Mouse (Mus musculus) cerebellum, adult (tissue): Measurements from ENCODE around the gene Gm9936.
"Not testable (repeated sequence)": the region's sequence is repeated elsewhere in the genome, so short reads cannot be mapped to it uniquely, and the experiment has no call there.

Experiments used
- ATAC-seq: cut with Nextera tagmentation; 2 replicates; pipeline ENCODE4 v1.9.2; 2017; ENCODE audit warnings: mild to moderate bottlenecking, moderate library complexity, mixed read lengths; ENCODE audit not compliant: insufficient number of reproducible peaks, low FRiP score, low TSS enrichment

Gm9936 gene

GRCm38 (mm10) chr5:114858582-114858981 is at the start of gene Gm9936:
Gm9936 (minus strand) TSS chr5:114858682.
- no peak for ATAC-seq

DNA sequence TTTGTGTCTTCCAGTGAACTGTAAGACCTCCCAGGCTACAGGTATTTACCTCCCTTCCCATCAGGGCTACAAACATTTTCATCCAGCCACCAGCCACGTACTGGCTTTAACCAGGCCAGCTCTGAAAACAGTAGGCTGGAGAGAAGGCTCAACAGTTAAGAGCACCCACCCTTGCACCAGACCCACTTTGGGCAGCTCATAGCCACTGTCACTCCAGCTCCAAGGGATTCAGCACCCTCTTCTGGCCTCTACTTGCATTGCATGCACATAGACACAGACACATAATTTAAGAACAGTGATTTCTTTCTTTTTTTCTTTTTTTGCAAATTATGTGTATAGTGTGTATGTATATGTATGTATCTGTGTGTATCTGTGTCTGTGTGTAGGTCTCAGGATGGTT is 43.9 kb upstream of the Gm9936 start:
- ATAC-seq, result no peak

DNA sequence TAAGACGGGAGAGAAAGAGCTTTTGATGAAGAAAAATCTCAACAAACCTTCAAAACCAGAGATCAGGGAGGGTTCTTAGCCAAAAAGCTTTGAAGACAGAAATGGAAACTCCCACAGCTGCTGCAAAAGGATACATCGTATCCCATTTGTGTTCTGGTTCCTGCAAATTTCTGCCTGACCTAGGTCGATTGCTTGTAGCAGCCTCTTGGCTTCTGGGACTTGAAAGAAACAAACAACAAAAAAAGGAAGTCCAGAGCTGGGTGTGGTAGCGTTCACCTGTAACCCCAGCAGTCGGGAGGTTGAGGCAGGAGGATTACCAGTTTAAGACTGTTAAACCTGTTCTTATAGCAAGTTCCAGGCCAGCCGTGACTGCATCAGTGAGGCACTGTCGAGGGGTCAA is 40.4 kb upstream of the Gm9936 start:
- ATAC-seq, result no peak

DNA sequence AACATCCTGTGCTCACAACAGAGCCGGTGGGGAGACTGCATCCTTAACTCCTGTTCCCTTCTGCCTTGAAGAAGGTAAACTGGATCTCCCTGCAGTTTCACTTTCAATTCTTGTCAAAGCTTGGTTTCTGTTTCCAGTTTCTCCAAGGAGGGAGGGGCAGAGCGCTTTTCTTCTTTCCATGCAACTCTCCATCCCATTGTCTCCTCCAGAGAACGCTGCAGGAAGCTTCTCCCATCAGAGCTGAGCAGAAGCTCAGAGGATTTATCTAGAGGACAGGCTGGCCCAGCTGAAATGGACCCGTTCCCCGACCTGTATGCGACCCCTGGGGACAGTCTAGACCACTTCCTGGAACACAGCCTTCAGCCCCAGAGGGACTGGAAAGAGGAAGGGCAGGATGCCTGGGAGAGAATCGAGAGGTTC is 38.9 kb upstream of the Gm9936 start:
- ATAC-seq, result no peak

DNA sequence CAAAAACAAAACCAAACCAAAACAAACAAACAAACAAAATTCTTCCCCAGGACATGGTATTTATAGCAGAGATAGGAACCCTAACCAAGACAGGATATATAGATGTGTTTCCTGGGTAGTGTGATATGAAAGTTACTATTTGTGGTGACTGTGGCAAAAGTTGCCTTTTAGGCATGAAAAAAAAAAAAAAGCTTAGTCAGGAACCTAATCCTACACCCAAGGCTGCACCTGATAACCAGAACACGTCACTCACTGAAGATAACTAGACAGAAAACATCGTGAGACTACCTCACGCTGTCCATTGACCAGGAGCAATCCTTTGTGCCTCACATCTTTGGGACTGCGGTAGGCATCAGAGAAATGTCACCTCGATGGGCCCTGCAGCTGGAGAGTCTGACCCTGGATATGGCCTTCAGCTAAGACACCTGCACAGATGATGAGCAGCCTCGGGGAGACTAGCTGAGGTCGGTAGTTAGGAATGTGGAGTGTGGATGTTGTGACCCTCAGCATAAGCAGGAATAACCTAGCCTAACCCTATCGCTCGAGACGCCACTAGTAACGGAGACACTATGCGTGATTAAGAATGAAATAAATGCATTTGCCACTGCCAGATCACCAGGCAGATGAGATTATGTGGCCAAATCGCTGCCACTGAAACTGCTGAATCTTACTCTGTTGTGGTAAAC is 38.3 kb upstream of the Gm9936 start, which contains the start of gene Oasl2:
Oasl2 (plus strand) TSS at position 249 of the 686 bp plus-strand sequence.
- ATAC-seq, result no peak

- no peak for ATAC-seq
These were observed 37.1 kb upstream of the Gm9936 start for GRCm38 (mm10) chr5:114895542-114895941.

DNA sequence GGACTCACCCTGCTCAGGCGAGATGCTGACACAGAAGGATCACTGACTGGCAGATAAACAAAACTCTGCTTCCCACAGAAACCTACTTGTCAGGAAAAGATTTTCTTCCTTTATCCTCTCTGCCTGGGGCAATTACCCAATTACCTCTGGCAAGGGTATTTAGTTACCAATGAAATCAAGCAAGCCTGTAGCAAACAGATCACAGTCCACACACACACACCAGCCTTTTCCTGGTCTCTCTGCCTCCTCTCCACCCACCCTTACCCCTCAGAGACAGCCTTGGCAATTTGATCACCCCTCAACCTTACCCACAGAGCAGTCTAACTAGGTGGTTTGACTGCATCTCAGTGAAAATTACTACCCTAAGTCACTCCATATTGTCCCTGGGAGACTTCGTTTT is 30.5 kb upstream of the Gm9936 start:
- no peak for ATAC-seq

GRCm38 (mm10) chr5:114886801-114887200 is 28.3 kb upstream of the Gm9936 start:
- ATAC-seq, result no peak

DNA sequence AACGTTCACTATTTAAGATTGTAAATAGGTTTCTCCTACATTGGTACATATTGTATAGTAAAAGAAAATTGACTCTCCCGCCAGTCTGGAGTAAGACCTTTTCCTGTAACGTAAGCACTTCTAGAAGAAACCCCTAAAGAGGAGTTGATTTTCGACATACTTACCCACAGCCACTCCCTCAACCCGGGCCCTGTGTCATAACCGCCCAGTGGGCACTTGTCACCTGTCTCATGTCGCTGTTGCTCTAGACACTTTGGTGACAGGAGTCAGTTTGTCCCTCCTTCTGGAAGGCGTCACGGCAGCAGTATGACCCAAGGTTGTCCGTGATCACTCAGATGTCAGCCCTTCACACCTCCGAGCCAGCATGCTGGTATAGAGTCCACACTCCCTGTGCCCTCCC is 24.5 kb upstream of the Gm9936 start:
- ATAC-seq, result no peak

- ATAC-seq, result not testable (repeated sequence)
These were observed 23.8 kb upstream of the Gm9936 start for GRCm38 (mm10) chr5:114882319-114882718.

GRCm38 (mm10) chr5:114879399-114879798 is 20.9 kb upstream of the Gm9936 start:
- no peak for ATAC-seq

DNA sequence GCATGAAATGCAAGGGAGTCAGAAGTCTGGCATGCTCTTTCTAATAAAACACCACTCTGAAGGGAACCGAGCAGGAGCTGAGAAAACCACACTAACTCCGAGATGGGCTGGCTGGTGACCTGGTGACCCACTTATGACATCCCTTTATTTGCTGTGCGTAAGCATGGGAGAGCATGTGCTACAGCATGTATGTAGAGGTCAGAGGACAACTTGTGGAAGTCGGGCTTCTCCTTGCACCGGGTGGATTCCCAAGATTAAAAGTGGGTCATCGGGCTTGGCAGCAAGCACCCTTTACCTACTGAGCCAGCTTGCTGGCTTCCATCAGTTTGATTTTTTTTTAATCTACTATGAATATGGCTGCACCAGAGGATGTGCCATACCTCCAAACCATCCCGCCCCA is 19.0 kb upstream of the Gm9936 start:
- ATAC-seq, result no peak

DNA sequence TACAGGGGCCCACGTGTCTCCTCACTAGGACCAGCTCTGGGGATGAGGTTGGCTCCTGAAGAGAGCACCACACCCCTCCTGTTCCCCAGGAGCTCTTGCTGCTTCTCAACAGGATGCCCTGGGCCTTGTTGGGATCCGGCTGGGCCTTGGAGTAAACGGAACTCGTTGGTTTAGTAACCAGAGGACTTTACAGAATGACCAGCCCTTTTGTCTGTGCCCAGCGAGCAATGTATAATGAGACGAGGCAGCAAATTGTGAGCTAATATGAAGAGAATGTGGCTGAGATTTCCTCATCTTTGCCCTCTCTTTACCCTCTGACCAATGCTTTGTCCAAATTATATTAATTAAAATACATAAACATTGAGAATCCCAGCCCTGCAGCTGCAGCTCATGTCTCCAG is 17.8 kb upstream of the Gm9936 start:
- no peak for ATAC-seq

GRCm38 (mm10) chr5:114875858-114876257 is 17.4 kb upstream of the Gm9936 start:
- ATAC-seq, result no peak

- ATAC-seq, result no peak
These were observed 6.8 kb upstream of the Gm9936 start for GRCm38 (mm10) chr5:114865279-114865678.

DNA sequence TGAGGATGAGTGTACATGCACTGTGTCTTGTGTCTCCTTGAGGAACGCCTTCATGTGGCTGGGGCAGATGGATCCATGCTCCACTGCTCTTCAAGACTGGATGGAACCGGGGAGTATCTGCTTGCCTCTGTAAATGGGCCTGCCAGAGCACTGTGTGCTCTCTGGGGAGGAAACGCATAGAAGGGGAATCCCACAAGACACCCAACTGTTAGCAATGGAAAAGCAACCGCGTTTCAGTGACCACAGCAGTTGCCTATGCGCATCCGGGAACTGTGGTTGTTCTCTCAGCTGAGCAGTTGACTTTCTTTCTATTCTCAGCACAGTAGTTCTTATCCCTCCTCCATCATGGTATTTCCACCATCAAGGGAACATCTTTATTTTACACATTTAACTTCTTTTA is 6.3 kb upstream of the Gm9936 start:
- no peak for ATAC-seq

- no peak for ATAC-seq
These were observed 3.2 kb upstream of the Gm9936 start for GRCm38 (mm10) chr5:114861730-114862129.

GRCm38 (mm10) chr5:114859253-114859652 is 771 bp upstream of the Gm9936 start:
- ATAC-seq, result peak; percentile 45; the same call in 1 of the 2 replicates

DNA sequence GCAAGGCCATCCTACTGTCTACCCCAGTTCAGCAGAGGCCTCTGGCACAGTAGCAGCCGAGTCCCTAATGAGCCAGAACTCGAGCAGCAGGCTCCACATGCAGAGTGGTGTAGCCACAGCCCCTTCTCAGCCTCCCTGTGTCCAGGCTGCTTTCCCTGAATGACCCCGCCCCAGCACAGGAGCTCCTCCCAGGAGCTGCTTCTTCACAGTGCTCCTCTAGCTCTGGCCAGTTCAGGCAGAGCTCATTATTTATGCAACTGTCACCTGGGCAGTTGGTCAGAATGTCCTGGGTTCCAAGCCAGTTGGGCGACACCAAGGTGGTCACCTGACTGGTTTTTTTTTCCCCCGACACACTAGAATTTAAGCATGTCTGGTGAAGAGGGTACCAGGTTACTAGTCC is 5.1 kb downstream of the Gm9936 start, which contains the start of gene 4930519G04Rik:
4930519G04Rik (plus strand) TSS at position 301 of the 400 bp plus-strand sequence.
- not testable (repeated sequence) for ATAC-seq

DNA sequence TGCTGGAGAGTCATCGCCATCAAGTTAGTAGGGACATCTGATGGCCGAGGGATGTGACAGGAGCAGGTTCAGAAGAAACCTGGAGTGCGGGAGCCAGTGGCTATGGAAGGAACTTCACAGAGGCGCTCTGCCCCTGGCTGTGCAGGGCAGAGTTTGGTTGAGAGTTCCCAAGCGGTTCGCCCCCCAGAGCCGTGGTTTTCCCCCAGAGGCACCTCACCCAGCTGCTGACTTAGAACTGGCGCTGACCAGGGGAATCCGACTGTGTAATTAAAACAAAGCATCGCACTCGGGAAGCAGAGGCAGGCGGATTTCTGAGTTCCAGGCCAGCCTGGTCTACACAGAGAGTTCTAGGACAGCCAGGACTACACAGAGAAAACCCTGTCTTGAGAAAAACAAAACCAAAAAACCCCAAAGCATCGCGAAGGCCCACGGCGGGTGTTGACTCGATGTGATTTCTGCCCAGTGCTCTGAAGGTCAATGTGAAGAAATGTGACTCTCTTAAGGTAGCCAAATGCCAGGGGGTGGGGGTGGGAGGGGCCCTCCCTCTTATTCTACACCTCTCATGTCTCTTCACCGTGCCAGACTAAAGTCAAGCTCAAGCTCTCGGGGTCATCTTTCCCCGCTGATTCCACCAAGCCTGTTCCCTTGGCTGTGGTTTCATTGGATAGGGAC is 6.8 kb downstream of the Gm9936 start:
- ATAC-seq, result no peak

DNA sequence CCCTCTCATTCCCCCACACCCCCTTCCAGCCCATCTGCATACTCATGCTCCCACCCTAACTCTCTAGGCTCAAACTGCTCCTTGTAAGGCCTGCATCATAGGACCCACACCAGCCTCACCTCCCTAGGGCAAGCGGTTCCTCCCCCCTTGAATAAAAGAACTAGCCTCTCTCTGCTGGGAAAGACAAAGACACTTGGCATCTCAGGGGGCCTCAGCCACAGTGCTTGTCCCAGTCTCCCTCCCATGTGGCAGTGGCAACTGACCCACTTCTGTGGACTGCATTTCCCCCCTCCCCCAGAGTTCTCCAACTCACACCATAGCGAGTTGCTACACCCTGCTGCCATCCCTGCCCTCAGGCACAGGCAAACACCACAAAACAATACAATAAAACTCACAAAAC is 14.1 kb downstream of the Gm9936 start:
- not testable (repeated sequence) for ATAC-seq

GRCm38 (mm10) chr5:114842674-114843073 is 15.8 kb downstream of the Gm9936 start:
- no peak for ATAC-seq
